Mouse (Mus musculus) cerebellum, adult 8-10 months (tissue): ENCODE data around the gene Shisal2b.
"Not testable (repeated sequence)": the region's sequence is repeated elsewhere in the genome, so short reads cannot be mapped to it uniquely, and the experiment has no call there.

Experiments
- DNase-seq: peaks from one replicate; pipeline ENCODE4 v3.0.0; 2022

The Shisal2b gene

DNA sequence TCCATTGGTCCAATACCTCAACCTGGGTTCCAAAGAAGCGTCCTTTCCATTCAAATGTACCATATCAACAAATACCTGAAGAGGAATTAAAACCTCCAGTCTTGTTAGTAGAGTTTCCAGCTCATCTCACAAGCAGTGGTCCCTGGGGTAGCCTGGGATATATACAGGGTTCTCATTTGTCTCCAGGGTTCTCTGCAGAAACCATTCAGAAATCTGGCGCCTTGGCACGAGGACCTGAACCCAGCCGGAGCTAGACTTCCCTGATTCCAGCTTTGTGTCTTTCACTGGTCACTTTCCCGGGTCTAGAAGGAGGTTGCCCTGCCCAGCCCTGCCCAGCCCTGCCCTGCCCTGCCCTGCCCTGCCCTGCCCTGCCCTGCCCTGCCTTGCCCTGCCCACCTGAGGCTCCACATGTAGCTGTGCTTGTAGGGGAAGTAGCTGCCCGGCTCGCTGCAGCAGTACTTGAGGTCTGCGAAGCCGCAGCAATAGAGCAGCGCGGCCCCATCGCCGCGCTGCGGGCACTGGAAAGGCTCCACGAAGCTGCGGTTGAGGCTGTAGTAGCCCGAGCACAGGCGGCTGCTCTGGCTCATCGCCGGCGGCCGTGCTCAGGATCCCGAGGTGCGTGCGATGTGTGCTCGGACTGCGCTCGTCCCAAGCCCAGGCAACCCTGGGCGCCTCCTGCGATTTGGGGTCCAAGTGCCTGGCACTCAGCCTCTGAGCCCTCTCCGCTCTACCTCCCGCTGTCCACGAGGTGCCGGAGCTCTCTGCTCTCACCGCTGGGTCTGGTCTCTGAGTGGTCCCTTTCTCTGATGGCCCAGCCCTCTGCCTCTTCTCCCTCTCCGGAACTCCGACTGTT, at the start of gene Shisal2b:
Shisal2b (minus strand) TSS at position 767 of the 853 bp plus-strand sequence.
- DNase-seq, result peak; percentile 16

DNA sequence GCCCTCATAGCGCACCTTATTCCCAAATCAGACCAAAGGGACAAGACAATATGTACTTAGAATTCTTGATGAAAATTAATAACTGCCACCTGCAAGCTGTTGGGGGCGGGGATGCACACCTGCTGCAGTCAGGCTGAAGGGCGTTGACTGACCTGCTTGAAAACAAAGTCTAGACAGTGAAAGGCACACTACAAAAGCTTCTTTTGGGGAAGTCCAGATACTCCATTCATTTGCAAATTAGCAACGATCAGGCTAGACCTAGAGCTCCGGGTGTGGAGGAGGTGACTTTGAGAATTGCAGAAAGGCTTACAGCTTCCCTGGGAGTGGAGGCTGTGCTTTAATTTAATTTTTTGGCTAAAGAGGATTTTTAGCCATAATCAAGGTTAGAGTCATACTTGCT, 47.9 kb upstream of the Shisal2b start:
- DNase-seq, result not testable (repeated sequence)

DNA sequence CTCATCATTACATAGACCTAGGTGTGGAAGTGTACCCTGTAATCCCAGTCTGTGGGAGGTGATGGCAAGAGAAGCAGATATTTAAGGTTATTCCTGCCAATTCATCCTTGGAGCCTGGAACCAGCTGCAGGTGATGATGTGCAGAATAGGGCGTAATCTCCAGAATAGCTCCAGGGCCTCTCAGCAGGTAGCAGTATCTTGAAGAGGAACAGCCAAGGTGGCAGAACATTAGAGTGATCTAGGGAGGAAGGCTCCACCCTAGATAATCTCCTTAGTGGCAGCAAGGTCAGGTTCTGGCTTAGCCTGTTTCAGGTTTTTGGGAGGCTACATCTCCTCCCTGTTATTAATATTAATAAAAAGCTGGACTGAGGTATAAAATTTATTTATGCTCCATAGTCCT, 47.3 kb upstream of the Shisal2b start:
- not testable (repeated sequence) for DNase-seq

DNA sequence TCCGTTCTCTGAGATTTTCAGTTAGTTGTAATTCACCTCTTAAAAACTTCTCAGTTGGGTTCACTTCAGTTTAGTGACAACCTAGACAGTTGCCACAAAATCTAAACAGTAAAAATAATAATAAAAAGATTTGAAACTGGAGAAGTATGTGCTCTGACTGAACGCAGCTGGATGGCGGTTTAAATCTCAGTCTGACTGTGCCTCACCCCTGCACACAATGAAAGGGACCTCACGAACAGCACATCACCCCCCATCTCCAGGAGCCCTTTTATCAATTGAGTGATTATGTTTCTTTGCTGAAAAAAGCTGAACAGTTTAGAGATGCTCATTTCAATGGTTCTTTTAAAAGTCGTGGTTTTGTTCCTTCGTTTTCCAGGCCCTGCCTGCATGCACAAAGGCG, 45.0 kb upstream of the Shisal2b start:
- DNase-seq, result no peak

DNA sequence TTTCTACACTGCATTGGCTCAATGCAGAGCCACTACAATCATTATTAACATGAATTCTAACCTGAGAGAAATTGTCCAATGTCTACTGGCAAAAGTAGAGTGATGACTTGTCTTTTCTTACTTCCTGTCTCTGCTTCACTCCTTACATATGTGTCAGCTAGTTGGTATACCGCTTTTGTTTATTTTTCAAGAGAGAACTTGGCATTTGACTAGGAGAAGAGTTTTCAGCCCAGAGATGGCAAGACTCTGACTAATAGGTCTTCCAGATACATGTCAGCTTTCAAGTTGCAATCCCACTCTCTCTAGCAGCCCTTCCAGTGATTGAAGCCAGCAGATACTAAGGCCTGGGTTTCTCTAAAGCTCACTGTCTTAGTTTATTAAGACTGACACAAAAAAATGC, 31.1 kb upstream of the Shisal2b start:
- no peak for DNase-seq

DNA sequence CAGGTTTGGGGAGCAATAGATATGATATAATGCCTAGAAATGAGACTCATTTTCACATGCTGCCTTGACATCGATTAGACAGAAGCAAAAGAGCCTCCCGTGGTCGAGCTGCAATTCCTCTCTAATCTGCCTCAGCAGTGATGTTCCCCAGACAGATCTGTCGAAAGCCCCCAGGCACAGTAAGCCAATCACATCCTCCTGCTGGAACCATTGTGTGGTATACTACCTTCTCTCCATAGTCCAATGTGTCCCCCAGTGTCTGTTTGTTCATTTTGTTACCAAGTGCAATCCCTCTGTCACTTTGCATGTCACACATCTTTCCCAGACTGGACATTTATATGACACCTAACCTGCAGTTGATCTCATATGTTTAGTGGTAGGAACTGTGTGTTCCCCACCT, 28.6 kb upstream of the Shisal2b start:
- DNase-seq, result no peak

DNA sequence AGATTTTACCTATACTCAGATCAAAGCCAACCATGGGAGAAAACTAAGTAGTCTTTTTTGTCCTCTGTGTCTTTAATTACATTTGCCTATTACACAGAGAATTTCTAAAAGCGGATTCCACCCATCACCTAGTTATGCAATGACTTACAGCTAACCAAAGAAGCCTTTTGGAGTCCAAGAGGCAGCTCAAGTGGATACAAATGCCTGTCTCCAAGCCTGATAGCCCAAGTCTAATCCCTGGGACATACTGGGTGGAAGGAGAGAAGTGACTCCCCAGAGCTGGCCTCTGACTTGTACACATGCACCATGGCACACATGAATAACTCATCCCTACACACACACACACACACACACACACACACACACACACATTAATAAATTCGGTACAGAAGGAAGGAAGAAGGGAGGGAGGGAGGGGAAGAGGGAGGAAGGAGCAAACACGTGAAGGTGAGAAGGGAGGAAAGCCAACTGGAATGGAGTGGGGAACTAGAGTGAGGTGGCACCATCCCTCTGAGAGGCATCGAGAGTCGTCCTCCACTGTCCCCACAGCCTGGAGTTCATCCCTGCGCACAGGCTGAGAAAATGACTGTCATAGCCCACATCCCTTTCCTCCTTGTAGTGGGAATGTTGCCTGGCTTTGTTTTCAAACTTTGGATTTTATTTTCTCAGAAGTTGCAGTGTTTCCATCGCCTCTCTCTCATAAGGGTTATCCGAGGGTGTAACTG, 22.8 kb upstream of the Shisal2b start:
- no peak for DNase-seq

DNA sequence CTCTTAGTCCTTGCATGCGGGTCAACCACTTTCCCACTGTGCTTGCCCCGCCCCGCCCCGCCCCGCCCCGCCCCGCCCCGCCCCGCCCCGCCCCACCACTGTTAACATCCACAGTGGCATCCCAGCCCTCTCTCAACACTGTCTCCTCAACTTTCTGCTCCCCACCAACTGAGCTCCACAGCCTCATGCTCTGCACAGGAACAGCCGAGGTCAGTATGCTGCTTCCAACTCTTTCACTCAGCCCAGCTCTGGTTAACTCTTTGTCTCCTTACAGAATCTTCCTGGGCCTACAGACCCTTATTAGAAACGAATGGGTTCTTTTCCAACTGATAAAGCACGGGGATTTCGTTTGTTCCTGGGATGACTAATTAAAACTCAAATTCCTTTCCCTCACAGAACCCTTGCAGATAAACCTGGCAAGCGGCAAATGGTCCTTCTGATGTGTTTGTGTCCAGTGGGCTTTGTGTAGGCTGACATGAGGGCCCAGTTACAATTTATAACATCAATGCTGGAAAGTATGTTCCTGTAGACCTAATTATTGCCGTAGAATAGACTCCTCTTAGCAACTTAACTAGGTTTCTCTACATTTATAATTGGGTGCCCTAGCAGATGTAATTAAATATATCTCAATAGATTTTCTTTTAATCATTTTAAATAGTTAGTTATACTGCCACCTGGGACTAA, 20.0 kb upstream of the Shisal2b start:
- DNase-seq, result no peak

DNA sequence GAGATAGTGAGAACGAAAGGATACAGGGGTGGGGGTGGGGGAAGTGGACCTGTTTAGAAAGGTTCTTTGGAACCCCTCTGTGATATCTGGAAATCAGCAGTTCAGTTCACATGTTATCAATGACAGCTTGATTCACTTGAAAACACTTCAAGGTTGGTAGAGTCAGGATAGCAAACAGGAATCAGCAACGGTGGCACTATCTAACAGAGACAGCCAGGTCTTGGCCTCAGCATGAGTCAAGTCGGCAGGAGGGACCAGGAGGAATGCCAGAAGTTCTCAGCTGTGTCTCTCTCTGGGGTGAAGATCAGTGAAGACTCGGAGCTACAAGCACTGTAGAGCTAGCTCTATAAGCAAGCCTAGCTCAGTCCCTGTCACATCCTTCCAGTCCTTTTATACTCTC, 14.8 kb upstream of the Shisal2b start:
- DNase-seq, result no peak

DNA sequence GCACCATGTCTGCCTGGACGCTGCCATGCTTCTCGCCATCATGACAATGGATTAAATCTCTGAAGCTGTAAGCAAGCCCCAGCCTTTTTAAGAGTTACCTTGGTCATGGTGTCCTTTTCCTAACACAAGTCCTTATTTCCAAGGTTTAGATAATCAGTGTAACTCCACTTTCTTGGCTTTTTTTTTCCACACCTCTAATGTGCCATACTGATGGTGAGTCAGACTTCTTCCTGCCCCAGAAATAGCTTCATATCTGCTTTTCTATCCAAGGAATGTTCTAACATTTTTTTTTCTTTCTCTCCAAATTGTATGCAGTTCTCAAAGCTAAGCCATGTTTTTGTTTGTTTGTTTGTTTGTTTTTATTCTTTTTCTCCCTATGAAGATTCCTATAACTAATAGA, 6.2 kb upstream of the Shisal2b start:
- DNase-seq, result no peak

DNA sequence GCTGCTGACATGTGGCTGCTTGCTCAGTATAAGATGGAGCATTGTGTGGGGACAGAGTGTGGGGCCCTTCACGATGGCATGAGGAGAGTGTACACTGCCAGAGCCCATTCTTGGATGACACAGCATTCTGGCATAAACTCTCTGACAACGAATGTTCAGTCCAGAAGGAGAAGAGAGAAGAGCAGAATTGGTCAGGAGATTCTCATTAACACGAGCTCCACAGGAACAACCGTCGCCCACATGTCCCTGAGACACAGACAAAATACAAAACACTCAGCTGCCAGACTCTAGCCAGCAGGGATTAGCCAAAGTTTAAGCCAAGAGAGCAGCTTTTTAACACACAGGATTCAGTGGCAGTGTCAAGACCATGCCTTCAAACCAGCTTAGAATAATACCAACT, 3.0 kb upstream of the Shisal2b start:
- no peak for DNase-seq

DNA sequence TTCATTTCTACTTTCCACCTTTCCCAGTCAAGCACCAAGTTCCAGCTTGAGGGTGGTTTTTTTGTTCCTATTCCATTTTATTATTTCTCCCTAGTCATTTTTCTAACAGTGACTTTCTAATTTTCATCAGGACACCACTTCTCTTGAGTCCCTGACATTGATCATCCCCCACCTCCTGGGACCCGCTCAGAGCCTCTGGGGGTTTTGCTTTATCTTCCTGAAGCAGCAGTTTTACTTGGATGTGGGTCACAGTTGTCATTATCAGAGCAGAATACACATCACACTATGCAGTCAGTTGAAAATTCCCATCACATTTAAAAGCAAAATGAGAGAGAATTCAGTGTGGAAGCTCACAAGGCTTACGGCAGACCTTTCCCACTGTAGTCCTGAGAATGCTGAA, 10.0 kb downstream of the Shisal2b start:
- no peak for DNase-seq

DNA sequence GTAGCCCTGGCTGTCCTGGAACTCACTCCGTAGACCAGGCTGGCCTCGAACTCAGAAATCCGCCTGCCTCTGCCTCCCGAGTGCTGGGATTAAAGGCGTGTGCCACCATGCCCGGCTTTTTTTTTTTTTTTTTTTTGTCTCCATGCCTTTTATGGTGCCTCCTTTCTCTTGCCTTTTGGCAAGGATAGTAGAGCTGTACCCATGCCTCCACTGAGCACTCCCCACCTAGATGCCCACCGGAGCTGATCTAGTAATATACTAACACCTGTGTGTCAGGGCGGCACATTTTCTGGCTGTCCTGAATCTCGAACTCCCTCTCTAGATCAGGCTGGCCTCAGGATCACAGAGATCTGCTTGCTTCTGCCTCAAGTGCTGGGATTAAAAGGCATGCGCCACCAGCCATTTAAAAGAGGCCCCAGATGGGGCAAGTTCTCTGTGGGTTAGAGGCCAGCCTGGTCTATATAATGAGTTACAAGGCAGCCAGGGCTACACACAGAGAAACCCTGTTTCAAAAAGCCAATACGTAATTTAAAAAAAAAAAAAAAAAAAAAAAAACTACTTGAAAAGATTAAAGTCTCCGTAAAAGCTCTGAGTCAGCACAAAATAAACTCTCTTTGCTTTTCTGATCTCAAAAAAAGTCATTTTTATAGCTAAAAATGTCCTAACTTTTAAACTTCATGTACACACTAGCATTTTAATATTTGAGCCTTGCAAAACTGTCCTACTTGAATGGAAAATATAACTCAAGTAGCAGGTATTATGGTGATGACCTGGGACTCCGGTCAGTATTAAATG, 20.2 kb downstream of the Shisal2b start:
- DNase-seq, result no peak

DNA sequence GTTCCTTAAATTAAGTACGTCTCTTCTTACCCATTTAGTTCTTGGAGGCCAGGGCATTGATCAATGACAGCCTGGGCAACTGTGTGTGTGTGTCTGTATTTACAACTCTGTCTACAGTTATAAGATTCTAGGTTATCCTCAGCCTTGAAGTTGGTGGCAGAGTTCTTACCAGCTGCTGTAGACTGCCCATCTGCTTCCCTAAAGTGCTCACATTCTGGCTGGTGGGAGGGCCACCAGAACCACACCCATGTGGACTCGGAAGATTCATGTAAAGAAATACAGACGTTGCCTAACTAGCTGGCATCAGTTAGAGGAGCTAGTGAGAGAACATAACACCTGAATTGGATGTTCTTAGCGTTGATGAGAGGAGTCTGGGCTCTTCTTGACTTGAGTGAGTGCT, 21.8 kb downstream of the Shisal2b start:
- DNase-seq, result no peak

DNA sequence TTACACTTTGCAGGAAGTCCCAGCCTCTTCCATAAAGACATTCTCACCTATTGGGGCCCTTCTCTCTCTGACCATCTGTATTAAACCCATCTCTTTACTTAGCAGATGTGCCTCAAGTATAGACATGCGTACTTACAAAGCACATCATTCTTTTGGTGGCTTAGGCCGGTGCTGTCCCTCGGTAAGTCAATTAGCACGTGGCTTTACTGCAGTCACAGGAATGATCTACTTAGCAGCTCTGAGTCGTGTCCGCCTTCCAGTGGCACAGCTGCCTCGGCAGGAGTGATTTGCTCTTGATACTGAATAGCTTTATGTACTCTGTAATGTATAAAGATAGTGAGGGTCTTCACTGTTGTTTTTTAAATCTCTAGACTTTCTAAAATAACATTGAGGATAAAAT, 26.1 kb downstream of the Shisal2b start:
- DNase-seq, result no peak

DNA sequence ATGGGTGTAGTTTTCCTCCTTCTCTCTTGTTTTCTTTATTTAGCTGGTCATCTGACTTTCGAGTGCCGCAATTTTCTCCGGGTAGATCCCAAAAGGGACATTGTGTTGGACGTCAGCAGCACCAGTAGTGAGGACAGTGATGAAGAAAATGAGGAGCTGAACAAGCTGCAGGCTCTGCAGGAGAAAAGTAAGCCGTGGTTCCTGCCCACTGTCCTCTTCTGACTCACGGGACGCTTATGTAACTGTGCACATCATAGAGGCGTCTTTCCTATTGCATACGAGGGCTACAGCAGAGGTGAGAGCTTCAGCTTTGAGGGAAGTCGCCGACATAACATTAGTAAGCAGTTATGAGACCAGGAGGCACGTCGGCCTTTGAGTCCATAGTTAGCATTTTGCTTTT, 30.9 kb downstream of the Shisal2b start:
- no peak for DNase-seq

DNA sequence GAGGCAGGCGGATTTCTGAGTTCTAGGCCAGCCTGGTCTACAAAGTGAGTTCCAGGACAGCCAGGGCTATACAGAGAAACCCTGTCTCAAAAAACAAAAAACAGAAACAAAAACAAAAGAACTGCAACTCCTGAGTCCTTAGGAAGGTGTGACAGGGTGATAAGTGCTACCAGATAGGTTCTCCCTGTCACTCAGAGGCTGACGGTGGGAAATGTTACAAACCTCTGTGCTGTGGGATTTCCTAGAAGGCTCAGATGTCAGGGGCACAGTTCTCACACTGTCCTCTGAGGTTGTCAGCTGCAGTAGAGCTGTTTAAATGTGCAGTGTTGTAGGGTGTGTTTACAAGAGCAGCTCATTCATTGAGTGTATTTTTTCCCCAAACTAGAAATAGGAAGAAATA, 38.2 kb downstream of the Shisal2b start:
- DNase-seq, result no peak

DNA sequence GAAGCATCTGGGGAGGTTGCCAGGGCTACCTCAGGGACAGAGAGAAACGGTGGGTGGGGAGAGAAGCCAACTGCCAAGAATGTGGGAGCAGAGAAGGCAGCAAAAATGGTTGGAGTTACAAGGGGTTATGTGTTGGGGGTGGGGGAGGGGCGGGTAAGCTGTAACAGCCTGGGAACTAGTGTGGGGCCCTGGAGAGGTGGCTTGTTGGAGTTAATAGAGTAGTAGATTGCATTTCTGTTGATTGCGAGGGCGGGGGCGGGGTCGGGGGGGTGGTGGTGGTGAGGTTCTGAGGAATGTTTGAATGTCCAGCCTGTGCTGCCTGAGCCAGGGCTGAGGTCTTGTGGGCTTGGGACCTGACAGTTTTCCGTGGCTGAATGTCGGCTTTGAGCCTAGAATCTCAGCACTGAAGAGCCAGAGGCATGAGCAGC, 41.3 kb downstream of the Shisal2b start:
- no peak for DNase-seq

DNA sequence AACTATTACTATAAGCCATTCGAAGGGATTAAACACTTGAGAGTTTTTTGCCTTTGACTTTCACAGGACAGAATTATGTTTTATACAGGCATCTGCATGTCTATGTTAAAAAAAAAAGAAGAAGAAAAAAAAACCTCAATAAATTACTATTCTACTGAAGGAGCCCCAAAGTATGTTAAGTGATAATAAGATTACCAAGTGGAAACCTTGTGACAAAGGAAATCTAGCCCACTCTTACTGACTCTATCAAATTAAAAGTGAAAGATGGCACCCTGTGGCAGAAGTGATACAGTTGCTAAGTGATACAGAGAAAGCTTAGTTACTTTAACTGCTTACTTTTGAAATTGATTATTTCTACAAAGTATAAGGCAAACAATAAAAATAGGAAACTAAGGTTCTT, 41.8 kb downstream of the Shisal2b start:
- DNase-seq, result no peak

DNA sequence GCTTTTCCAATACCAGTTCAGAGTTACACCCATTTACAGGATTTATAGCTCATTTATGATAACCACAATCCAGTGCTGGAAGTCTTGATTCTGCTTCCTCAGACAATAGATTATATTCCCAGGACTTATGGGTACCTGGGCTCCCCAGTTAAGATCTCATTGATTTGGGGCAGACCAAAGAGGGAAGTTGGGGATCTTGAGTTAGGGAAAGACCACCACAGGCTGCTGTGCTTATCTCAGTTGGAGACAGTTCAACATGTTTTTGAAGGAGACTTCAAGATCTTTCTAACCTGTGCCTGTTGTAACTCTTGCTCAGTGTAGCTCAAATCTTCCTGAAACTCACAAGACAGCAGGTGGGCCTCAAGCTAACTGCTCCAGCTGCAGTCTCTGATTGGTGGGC, 42.5 kb downstream of the Shisal2b start:
- no peak for DNase-seq

DNA sequence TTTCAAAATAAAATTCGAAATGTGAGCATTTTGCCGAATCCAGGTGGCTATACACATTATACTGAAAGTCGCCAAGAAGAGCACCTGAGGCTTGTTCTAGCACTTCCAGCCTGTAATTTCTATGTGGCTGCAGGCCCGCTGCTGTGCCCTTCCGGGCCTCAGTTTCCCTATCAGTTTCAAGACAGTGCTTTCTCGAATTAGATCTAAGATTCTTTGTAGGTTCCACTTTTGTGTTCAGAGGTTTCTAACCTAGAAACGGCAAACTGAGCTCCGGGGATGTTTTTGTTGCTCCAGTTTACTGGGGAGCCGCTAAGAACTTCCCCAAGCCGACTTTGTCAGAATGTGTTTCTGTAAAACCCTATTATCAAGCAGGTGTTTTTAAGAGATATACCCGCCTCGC, 46.0 kb downstream of the Shisal2b start:
- DNase-seq, result no peak

DNA sequence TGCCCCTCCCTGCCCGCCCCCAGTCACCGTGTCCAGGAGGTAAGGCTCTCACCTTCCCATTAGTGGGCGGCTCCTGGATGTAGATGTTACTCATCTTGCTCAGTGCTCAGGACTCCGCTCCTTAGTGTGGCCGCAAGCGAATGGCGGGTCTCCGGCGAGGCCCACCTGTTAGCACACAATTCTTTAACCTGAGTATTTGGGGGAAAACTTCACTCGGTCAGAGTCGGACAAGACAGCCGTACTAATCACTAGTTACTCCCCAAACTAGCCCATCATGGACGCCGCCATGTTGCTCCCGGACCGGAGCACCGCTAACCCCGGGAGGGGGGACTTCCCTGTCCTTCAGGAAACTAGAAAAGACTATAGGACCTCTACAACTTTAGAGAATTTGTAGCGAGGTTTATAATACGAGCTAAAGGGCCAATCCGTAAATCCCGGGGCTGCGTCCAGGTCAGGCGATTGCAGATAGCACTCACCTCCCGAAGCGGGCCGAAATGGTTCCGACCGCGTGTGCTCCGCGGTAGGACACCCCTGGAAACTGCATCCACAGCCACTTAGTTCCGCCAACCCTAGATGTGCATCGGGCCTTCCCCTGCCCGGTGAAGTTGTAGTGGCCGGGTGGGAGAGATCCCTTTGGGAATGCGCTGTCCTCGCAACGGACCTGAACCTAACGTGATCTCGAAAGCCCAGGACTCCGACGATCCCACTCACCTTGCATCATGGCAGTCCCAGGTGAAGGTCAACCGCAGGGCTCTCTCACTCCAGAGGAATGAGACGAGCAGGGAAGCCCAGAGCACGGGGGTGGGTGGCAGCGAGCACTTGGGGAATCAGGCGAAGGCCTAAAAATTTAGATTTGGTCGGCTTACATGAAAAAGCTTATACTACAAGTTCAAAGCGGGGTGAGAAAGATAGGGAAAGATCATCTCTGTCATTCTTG, 46.8 kb downstream of the Shisal2b start, which contains the start of gene Cwc27:
Cwc27 (minus strand) TSS at position 508 of the 937 bp plus-strand sequence.
- DNase-seq, result peak; percentile 83
